Mouse (Mus musculus): ENCODE results near the gene Fmnl3. TPM values are rescaled to one million over a fixed set of nuclear protein-coding genes. Genes with fewer than 3 reads are reported as not detected.

Gene Fmnl3
- polyA plus RNA-seq, 1 experiment = 15.3 TPM

DNA sequence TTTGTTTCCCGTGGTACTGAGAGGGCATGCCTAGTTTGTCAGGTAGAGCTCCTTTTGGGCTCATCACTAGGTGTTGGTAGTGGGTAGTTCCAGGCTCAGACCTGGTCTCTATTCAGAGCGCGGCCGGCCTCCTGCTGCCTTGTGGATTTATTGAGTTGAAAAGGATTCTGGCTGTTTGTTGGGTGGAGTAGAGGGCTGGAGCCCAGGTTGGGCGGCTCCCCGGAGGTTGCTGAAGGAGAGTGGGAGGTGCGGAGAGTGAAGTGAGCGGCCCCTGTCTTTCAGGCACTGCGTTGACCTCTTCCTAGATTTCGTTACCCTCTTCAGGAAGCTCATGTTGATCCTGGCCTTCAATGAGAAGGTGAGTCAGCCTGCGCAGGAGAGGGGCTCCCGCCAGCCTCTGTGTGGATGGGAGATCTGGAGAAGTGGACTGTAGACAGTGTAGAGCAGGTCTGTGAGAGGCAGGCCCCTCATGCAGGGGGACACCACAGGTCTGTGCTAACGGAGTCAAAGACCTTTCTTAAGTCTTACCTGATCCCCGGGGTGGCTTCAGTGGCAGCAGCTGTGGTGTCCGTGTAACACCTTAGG, 36.8 kb upstream of the Fmnl3 start:
- Histone ChIP-seq H3K27ac (ENCODE audit: control insufficient read depth, insufficient read depth, low read depth, low read length) (no peak overlapping the region), H3K4me3 (ENCODE audit: control insufficient read depth, low read depth, low read length) (no peak overlapping the region), H3K27me3 (ENCODE audit: control insufficient read depth, insufficient read depth, low read length) (no peaks in the 10 kb centered on the region), H3K4me1 (ENCODE audit: control insufficient read depth, insufficient read depth, low read length) (peaks cover 8% of the 10 kb centered on the region), H3K36me3 (ENCODE audit: control insufficient read depth, insufficient read depth, low read length) (peaks cover 4% of the 10 kb centered on the region)
- TF ChIP-seq POLR2A (IDR thresholded peaks at IDR 0.05; ENCODE audit: control insufficient read depth, low read depth, low read length) = no peak
- no peak for TF ChIP-seq CTCF (IDR thresholded peaks at IDR 0.05; ENCODE audit: control insufficient read depth, insufficient read depth, insufficient replicate concordance, low read depth, low read length)

DNA sequence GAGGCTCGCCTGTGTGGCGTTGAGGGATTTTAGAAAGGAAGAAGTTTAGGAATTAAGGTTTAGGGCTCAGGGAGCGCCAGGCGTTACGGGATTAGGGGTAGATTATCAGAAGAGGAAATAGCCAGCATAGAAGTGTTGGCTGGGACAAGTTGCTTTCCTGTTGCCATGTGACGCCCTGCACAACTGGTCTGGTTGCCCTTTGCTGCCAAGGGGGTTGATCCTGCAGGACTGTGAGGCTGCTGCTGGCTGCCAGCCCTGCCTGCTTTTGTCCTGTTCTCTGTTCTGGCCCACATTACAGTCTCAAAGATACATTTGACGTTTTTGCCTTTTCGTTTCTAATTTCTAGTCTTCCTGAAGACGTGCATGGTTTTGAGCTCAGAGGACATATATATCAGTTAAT, 34.9 kb upstream of the Fmnl3 start:
- no peak for TF ChIP-seq CTCF (IDR thresholded peaks at IDR 0.05; ENCODE audit: control insufficient read depth, insufficient read depth, insufficient replicate concordance, low read depth, low read length)
- TF ChIP-seq POLR2A (IDR thresholded peaks at IDR 0.05; ENCODE audit: control insufficient read depth, low read depth, low read length) = no peak
- H3K36me3 ChIP-seq (ENCODE audit: control insufficient read depth, insufficient read depth, low read length) = peaks cover 4% of the 10 kb centered on the region

DNA sequence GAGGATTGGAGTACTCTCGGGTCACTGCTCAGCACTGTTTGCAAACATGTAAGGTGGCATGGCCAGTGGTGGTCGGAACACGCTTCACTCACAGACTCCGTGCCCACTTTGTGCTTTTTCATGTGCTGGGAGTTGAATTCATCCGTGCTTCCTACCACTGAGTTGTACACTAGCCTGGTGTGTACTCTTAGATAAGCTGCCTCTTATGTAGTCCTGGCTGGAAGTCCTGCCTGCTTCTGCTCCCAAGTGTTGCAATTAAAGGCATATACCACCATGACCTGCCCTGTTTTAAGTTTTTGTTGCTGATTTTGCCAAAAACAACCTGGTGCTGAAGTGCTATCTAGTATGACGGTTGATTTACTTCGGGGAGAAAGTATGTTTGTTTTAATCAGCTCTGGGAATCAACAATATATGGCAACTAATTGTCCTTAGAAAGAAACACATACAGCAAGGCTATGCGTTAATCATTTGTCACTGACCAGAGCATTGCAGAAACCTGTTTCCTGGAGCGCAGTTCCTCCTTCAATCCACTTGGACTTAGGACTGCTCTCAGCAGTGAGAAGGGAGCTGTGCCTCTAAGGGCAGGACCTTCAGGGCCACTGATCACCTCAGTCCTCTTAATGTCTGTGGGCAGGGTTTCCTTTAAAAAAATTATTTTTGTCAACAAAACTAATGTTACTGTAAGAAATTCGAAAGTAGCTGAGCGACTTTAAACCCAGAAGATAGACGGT, 33.0 kb upstream of the Fmnl3 start:
- H3K27me3 ChIP-seq (ENCODE audit: control insufficient read depth, insufficient read depth, low read length) = no peaks in the 10 kb centered on the region
- peaks cover 4% of the 10 kb centered on the region for H3K36me3 ChIP-seq (ENCODE audit: control insufficient read depth, insufficient read depth, low read length)
- H3K27ac ChIP-seq (ENCODE audit: control insufficient read depth, insufficient read depth, low read depth, low read length) = no peak overlapping the region
- H3K4me3 ChIP-seq (ENCODE audit: control insufficient read depth, low read depth, low read length) = no peak overlapping the region
- no peak for TF ChIP-seq CTCF (IDR thresholded peaks at IDR 0.05; ENCODE audit: control insufficient read depth, insufficient read depth, insufficient replicate concordance, low read depth, low read length)
- no peak for TF ChIP-seq POLR2A (IDR thresholded peaks at IDR 0.05; ENCODE audit: control insufficient read depth, low read depth, low read length)
- H3K4me1 ChIP-seq (ENCODE audit: control insufficient read depth, insufficient read depth, low read length) = peaks cover 10% of the 10 kb centered on the region

More for the DNA sequence above, 34.9 kb upstream of the Fmnl3 start:
- Histone ChIP-seq H3K4me1 (ENCODE audit: control insufficient read depth, insufficient read depth, low read length) (peaks cover under 1% of the 10 kb centered on the region), H3K27ac (ENCODE audit: control insufficient read depth, insufficient read depth, low read depth, low read length) (no peak overlapping the region), H3K4me3 (ENCODE audit: control insufficient read depth, low read depth, low read length) (no peak overlapping the region), H3K27me3 (ENCODE audit: control insufficient read depth, insufficient read depth, low read length) (no peaks in the 10 kb centered on the region)

DNA sequence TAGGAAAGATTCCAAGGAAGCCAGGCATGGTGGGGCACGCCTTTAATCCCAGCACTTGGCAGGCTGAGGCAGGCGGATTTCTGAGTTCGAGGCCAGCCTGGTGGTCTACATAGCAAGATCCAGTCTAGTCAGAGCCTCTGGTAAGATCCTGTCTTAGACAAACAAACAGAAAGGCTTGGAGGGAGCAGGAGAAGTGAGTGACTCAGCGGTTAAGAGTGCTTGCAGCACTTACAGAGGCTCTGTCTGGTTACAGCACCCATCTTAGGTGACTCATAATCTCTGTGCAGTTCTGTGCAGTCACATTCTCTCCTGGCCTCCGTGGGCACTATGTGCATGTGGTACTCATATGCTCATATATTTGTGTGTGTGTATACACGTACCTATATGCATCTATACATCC, 30.3 kb upstream of the Fmnl3 start:
- no peak overlapping the region for H3K4me3 ChIP-seq (ENCODE audit: control insufficient read depth, low read depth, low read length)
- H3K36me3 ChIP-seq (ENCODE audit: control insufficient read depth, insufficient read depth, low read length) = peaks cover 2% of the 10 kb centered on the region
- TF ChIP-seq POLR2A (IDR thresholded peaks at IDR 0.05; ENCODE audit: control insufficient read depth, low read depth, low read length) (no peak), CTCF (IDR thresholded peaks at IDR 0.05; ENCODE audit: control insufficient read depth, insufficient read depth, insufficient replicate concordance, low read depth, low read length) (no peak)
- H3K27ac ChIP-seq (ENCODE audit: control insufficient read depth, insufficient read depth, low read depth, low read length) = no peak overlapping the region
- no peaks in the 10 kb centered on the region for H3K27me3 ChIP-seq (ENCODE audit: control insufficient read depth, insufficient read depth, low read length)
- H3K4me1 ChIP-seq (ENCODE audit: control insufficient read depth, insufficient read depth, low read length) = peaks cover 11% of the 10 kb centered on the region

DNA sequence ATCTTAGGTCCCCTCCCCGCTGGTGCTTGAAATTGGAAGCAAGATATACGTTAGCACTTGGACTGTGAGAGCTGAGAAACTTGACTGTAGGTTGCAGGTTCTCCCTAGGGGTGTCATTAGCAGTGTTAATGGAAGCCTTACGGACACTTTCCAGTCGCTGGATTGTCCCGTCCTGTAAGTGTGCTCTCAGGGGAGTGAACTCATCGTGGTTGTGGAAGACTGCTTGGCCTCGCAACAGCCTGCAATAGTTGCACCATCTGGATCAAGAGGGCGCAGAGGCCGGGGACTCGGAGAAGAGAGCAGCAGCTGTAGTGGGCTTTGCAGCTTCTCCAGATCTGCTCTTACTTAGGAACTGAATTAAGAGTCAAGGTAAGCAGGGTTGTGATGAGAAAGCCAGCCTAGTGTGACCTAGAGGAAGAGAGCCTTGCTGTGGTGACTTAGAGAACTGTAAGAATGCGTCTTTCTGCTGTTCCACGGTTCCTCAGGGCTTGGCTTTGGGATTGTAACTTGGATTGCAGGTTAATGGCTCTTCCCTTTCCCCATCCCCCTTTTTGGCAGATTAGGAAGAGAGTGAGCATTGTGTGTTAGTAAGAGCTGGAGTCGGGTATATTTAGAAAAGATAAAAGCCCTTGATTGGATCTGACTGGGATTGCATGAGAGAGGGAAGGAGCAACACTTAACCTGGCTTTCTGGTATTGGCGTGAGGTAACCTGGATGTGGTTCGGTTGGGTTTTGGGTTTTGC, 29.4 kb upstream of the Fmnl3 start:
- Histone ChIP-seq H3K27ac (ENCODE audit: control insufficient read depth, insufficient read depth, low read depth, low read length) (no peak overlapping the region), H3K4me3 (ENCODE audit: control insufficient read depth, low read depth, low read length) (no peak overlapping the region), H3K36me3 (ENCODE audit: control insufficient read depth, insufficient read depth, low read length) (peaks cover 2% of the 10 kb centered on the region), H3K4me1 (ENCODE audit: control insufficient read depth, insufficient read depth, low read length) (peaks cover 13% of the 10 kb centered on the region), H3K27me3 (ENCODE audit: control insufficient read depth, insufficient read depth, low read length) (no peaks in the 10 kb centered on the region)
- no peak for TF ChIP-seq POLR2A (IDR thresholded peaks at IDR 0.05; ENCODE audit: control insufficient read depth, low read depth, low read length)
- no peak for TF ChIP-seq CTCF (IDR thresholded peaks at IDR 0.05; ENCODE audit: control insufficient read depth, insufficient read depth, insufficient replicate concordance, low read depth, low read length)

DNA sequence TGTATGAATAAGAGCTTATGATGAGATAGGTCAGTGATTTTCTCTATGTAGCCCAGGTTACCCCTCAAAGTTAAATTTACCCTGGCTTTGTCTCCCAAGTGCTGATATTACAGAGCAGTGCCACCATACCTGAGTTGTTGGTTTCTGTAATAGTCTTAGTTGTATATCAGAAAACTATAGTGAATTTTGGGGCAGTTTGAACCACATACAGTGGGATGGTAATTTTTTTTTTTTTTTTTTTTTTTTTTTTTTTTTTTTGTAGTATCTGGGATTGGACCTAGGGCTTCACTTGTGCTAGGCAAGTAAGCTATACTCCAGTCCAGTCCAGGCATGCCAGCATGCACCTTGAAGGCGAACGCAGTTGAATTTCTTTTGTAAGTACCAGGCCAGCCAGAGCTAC, 27.3 kb upstream of the Fmnl3 start:
- Histone ChIP-seq H3K36me3 (ENCODE audit: control insufficient read depth, insufficient read depth, low read length) (no peaks in the 10 kb centered on the region; the same call in 1 of the 2 replicates), H3K4me1 (ENCODE audit: control insufficient read depth, insufficient read depth, low read length) (peaks cover 13% of the 10 kb centered on the region), H3K27ac (ENCODE audit: control insufficient read depth, insufficient read depth, low read depth, low read length) (no peak overlapping the region), H3K4me3 (ENCODE audit: control insufficient read depth, low read depth, low read length) (no peak overlapping the region), H3K27me3 (ENCODE audit: control insufficient read depth, insufficient read depth, low read length) (no peaks in the 10 kb centered on the region)
- no peak for TF ChIP-seq POLR2A (IDR thresholded peaks at IDR 0.05; ENCODE audit: control insufficient read depth, low read depth, low read length)
- TF ChIP-seq CTCF (IDR thresholded peaks at IDR 0.05; ENCODE audit: control insufficient read depth, insufficient read depth, insufficient replicate concordance, low read depth, low read length) = no peak

DNA sequence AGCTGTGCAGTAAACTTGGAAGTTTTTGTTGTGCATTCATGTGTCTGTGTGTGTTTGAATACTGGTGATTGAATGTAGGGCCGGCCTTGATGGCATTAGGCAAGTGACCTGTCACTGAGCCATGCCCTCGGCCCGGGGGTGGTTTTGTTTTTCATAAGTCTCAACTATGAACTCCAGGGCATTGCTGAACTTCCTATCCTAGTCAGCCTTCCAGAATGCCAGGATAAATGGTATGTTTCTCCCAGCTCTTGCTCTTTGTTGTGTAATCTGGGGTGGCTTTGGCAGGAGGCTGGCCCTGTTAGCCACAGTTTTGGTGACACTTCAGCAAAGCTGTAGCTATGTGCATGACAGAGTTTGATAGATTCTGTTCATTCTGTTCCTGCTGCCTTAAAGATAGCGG, 26.6 kb upstream of the Fmnl3 start:
- peak overlapping the region; percentile 42 for H3K4me3 ChIP-seq (ENCODE audit: control insufficient read depth, low read depth, low read length)
- TF ChIP-seq POLR2A (IDR thresholded peaks at IDR 0.05; ENCODE audit: control insufficient read depth, low read depth, low read length) (no peak), CTCF (IDR thresholded peaks at IDR 0.05; ENCODE audit: control insufficient read depth, insufficient read depth, insufficient replicate concordance, low read depth, low read length) (no peak)
- H3K36me3 ChIP-seq (ENCODE audit: control insufficient read depth, insufficient read depth, low read length) = no peaks in the 10 kb centered on the region; the same call in 1 of the 2 replicates
- H3K4me1 ChIP-seq (ENCODE audit: control insufficient read depth, insufficient read depth, low read length) = peaks cover 16% of the 10 kb centered on the region
- peak overlapping the region; percentile 39 for H3K27ac ChIP-seq (ENCODE audit: control insufficient read depth, insufficient read depth, low read depth, low read length)
- H3K27me3 ChIP-seq (ENCODE audit: control insufficient read depth, insufficient read depth, low read length) = no peaks in the 10 kb centered on the region

All from testis, adult 2 months (tissue).